Mouse (Mus musculus): ENCODE data around the gene Pofut1. TPM values are rescaled to one million over a fixed set of nuclear protein-coding genes. Genes with fewer than 3 reads are reported as not detected.

Gene Pofut1
- total and polyA plus RNA-seq, 2 experiments, result 6.9 to 14.2 TPM

DNA sequence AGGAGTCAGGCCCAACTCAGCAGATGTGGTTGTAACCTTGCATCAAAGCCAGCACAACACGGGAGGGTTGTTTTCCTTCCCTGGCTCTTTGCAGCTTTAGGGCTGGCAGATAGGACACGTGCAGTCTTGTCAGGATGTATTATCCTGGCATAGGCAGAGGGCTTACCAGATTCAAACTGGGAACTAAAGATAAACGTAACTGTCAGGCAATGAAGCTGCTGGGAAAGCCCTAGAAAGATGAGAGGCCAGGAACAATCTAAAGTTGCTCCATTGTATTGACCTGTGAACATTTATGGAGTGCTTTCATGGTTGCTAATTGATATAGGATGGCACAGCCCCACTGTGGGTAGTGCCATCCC lies 15.8 kb upstream of the Pofut1 start:
- peak overlapping the region; percentile 83; the same call in 1 of the 2 replicates for H3K9ac ChIP-seq (ENCODE audit: low read depth, low read length)
- no peak for DNase-seq (ENCODE audit: extremely low read depth, low read depth, low spot score)
- no peak overlapping the region for H3K27ac ChIP-seq (replicated peaks; ENCODE audit: insufficient read depth, low read depth, low read length)
- H3K4me3 ChIP-seq (ENCODE audit: insufficient read depth, low read depth, low read length), result peak overlapping the region; percentile 94
- H3K27me3 ChIP-seq (ENCODE audit: control insufficient read depth, insufficient read depth, low read length), result no peaks in the 10 kb centered on the region
- no peak for TF ChIP-seq POLR2A (IDR thresholded peaks at IDR 0.05; ENCODE audit: extremely low read depth, insufficient read depth, low read length)
- WGBS, result 33% methylated on average over 3 of the region's 3 CpGs
- no peaks in the 10 kb centered on the region for H3K4me1 ChIP-seq (ENCODE audit: control insufficient read depth, insufficient read depth, low read length)
- H3K79me2 ChIP-seq (ENCODE audit: control insufficient read depth, insufficient read depth, low read length), result no peaks in the 10 kb centered on the region
- H3K36me3 ChIP-seq (ENCODE audit: control insufficient read depth, insufficient read depth, low read length), result no peaks in the 10 kb centered on the region; the same call in 1 of the 2 replicates

- Histone ChIP-seq H3K4me1 (ENCODE audit: control insufficient read depth, insufficient read depth, low read length) (no peaks in the 10 kb centered on the region), H3K79me2 (ENCODE audit: control insufficient read depth, insufficient read depth, low read length) (no peaks in the 10 kb centered on the region), H3K36me3 (ENCODE audit: control insufficient read depth, insufficient read depth, low read length) (peaks cover 9% of the 10 kb centered on the region; the same call in 1 of the 2 replicates), H3K27me3 (ENCODE audit: control insufficient read depth, insufficient read depth, low read length) (no peaks in the 10 kb centered on the region), H3K4me3 (ENCODE audit: insufficient read depth, low read depth, low read length) (no peak overlapping the region), H3K27ac (replicated peaks; ENCODE audit: insufficient read depth, low read depth, low read length) (no peak overlapping the region), H3K9ac (ENCODE audit: low read depth, low read length) (no peak overlapping the region)
- 91% methylated on average over 4 of the region's 4 CpGs for WGBS
- no peak for TF ChIP-seq CTCF (IDR thresholded peaks at IDR 0.05; ENCODE audit: low read depth, low read length)
- no peak for TF ChIP-seq POLR2A (IDR thresholded peaks at IDR 0.05; ENCODE audit: extremely low read depth, insufficient read depth, low read length)
- DNase-seq (ENCODE audit: extremely low read depth, low read depth, low spot score), result no peak
Measured at GRCm38 (mm10) chr2:153227959-153228358, 13.4 kb upstream of the Pofut1 start.

DNA sequence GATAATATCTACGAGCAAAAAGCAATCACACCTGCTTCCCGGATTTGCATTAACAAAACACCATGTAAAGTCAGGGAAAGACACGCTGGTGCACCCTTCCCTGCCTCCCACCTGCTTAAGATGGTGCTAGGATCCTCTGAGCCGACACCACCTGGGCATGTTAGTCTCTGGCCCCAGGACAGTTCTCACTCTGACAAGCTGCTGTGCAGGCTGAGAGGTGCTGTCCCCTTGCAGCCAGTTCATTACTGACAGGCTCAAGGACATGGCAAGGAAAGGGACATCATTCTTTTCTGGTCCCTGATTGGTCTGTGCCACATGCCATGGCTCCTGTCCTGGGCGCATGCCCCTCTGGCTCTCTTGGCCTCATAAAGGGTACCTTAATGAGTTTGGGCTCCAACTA lies 12.8 kb upstream of the Pofut1 start:
- Histone ChIP-seq H3K36me3 (ENCODE audit: control insufficient read depth, insufficient read depth, low read length) (peaks cover 13% of the 10 kb centered on the region; the same call in 1 of the 2 replicates), H3K27ac (replicated peaks; ENCODE audit: insufficient read depth, low read depth, low read length) (no peak overlapping the region), H3K4me1 (ENCODE audit: control insufficient read depth, insufficient read depth, low read length) (no peaks in the 10 kb centered on the region), H3K4me3 (ENCODE audit: insufficient read depth, low read depth, low read length) (no peak overlapping the region), H3K79me2 (ENCODE audit: control insufficient read depth, insufficient read depth, low read length) (no peaks in the 10 kb centered on the region), H3K9ac (ENCODE audit: low read depth, low read length) (no peak overlapping the region), H3K27me3 (ENCODE audit: control insufficient read depth, insufficient read depth, low read length) (no peaks in the 10 kb centered on the region)
- TF ChIP-seq POLR2A (IDR thresholded peaks at IDR 0.05; ENCODE audit: extremely low read depth, insufficient read depth, low read length) (no peak), CTCF (IDR thresholded peaks at IDR 0.05; ENCODE audit: low read depth, low read length) (no peak)
- WGBS, result 91% methylated on average over 5 of the region's 5 CpGs
- no peak for DNase-seq (ENCODE audit: extremely low read depth, low read depth, low spot score)

GRCm38 (mm10) chr2:153237193-153237592 lies 4.1 kb upstream of the Pofut1 start:
- no peak overlapping the region for H3K9ac ChIP-seq (ENCODE audit: low read depth, low read length)
- 67% methylated on average over 4 of the region's 4 CpGs for WGBS

GRCm38 (mm10) chr2:153237891-153238290 lies 3.4 kb upstream of the Pofut1 start:
- H3K4me3 ChIP-seq (ENCODE audit: insufficient read depth, low read depth, low read length), result no peak overlapping the region

More at GRCm38 (mm10) chr2:153237193-153237592, 4.1 kb upstream of the Pofut1 start:
- TF ChIP-seq POLR2A (IDR thresholded peaks at IDR 0.05; ENCODE audit: extremely low read depth, insufficient read depth, low read length) (no peak), CTCF (IDR thresholded peaks at IDR 0.05; ENCODE audit: low read depth, low read length) (no peak)
- peaks cover 14% of the 10 kb centered on the region; the same call in 1 of the 2 replicates for H3K79me2 ChIP-seq (ENCODE audit: control insufficient read depth, insufficient read depth, low read length)
- H3K27ac ChIP-seq (replicated peaks; ENCODE audit: insufficient read depth, low read depth, low read length), result no peak overlapping the region
- no peak overlapping the region for H3K4me3 ChIP-seq (ENCODE audit: insufficient read depth, low read depth, low read length)
- H3K4me1 ChIP-seq (ENCODE audit: control insufficient read depth, insufficient read depth, low read length), result peaks cover 17% of the 10 kb centered on the region
- H3K27me3 ChIP-seq (ENCODE audit: control insufficient read depth, insufficient read depth, low read length), result no peaks in the 10 kb centered on the region
- H3K36me3 ChIP-seq (ENCODE audit: control insufficient read depth, insufficient read depth, low read length), result peaks cover 19% of the 10 kb centered on the region
- no peak for DNase-seq (ENCODE audit: extremely low read depth, low read depth, low spot score)

DNA sequence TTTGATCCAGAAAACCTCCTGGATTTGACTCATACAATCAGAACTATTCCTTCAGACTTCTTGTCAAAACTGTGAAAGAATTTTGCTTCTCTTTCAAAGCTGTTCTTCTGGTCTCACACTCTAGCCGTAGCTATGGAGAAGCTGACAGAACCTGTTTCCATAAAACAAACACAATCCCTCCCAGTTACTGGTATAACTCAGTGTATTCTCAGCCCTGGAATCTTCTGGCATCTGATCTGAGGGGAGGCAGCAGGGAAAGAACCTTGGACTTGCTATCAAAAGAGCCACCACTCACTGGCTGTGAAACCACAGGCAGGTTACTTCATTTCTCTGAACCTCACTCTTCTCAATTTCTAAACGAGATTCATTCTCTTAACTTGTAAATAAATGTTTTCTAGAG lies 2.9 kb upstream of the Pofut1 start:
- Histone ChIP-seq H3K4me3 (ENCODE audit: insufficient read depth, low read depth, low read length) (no peak overlapping the region), H3K36me3 (ENCODE audit: control insufficient read depth, insufficient read depth, low read length) (peaks cover 14% of the 10 kb centered on the region), H3K79me2 (ENCODE audit: control insufficient read depth, insufficient read depth, low read length) (peaks cover 14% of the 10 kb centered on the region; the same call in 1 of the 2 replicates), H3K27me3 (ENCODE audit: control insufficient read depth, insufficient read depth, low read length) (no peaks in the 10 kb centered on the region), H3K27ac (replicated peaks; ENCODE audit: insufficient read depth, low read depth, low read length) (no peak overlapping the region), H3K9ac (ENCODE audit: low read depth, low read length) (no peak overlapping the region), H3K4me1 (ENCODE audit: control insufficient read depth, insufficient read depth, low read length) (peaks cover 17% of the 10 kb centered on the region)
- no peak for TF ChIP-seq CTCF (IDR thresholded peaks at IDR 0.05; ENCODE audit: low read depth, low read length)
- DNase-seq (ENCODE audit: extremely low read depth, low read depth, low spot score), result peak; percentile 64
- 19% methylated on average over 2 of the region's 2 CpGs for WGBS

More at GRCm38 (mm10) chr2:153237891-153238290, 3.4 kb upstream of the Pofut1 start:
- Histone ChIP-seq H3K4me1 (ENCODE audit: control insufficient read depth, insufficient read depth, low read length) (peaks cover 17% of the 10 kb centered on the region), H3K27me3 (ENCODE audit: control insufficient read depth, insufficient read depth, low read length) (no peaks in the 10 kb centered on the region), H3K9ac (ENCODE audit: low read depth, low read length) (no peak overlapping the region), H3K79me2 (ENCODE audit: control insufficient read depth, insufficient read depth, low read length) (peaks cover 14% of the 10 kb centered on the region; the same call in 1 of the 2 replicates), H3K36me3 (ENCODE audit: control insufficient read depth, insufficient read depth, low read length) (peaks cover 17% of the 10 kb centered on the region), H3K27ac (replicated peaks; ENCODE audit: insufficient read depth, low read depth, low read length) (no peak overlapping the region)
- no peak for TF ChIP-seq POLR2A (IDR thresholded peaks at IDR 0.05; ENCODE audit: extremely low read depth, insufficient read depth, low read length)
- no peak for TF ChIP-seq CTCF (IDR thresholded peaks at IDR 0.05; ENCODE audit: low read depth, low read length)
- DNase-seq (ENCODE audit: extremely low read depth, low read depth, low spot score), result no peak
- WGBS, result 73% methylated on average over 4 of the region's 4 CpGs

Measured in liver, adult 2 months (tissue).